Mouse (Mus musculus) E14TG2a.4 (cell line): ENCODE measurements around the gene Iqgap1.

Experiments
- CTCF ChIP-seq: conservative IDR thresholded peaks from 2 replicates; pipeline ENCODE4 v1.5.1; 2014; ENCODE audit warnings: low read length
- NANOG ChIP-seq: IDR thresholded peaks from 2 replicates; pipeline ENCODE4 v1.6.1; 2014; ENCODE audit warnings: borderline replicate concordance, low read length, mixed read lengths
- POU5F1 ChIP-seq: IDR thresholded peaks from 2 replicates; pipeline ENCODE4 v1.6.1; 2014; ENCODE audit warnings: low read length, borderline replicate concordance

DNA sequence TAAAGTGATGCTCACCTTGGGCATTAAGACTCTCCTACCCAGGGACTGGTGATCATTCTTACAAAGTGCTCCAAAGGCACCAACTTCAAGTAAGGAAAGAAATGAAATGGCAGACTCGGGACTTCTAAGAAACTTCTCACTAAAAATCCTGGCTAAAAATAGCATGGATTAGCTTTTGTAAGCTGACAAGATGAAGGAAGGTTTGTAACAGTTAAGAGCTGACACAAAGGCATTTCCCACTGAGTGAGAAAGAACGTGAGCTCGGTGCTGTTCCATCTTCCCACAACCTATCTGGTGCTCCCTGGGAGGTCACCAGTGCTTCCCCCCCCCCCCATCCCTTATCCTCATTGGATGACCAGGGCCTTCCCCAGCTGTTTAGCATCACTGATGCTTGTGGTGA, 80.0 kb downstream of the Iqgap1 start:
- TF ChIP-seq CTCF = no peak
- TF ChIP-seq NANOG = no peak
- TF ChIP-seq POU5F1 = no peak
